Mouse (Mus musculus): ENCODE measurements around the gene Ppp1r14a. TPM values are rescaled to one million over a fixed set of nuclear protein-coding genes. Genes with fewer than 3 reads are reported as not detected.

Gene Ppp1r14a
- 5.8 and 7.5 TPM in 2 replicates for polyA plus RNA-seq (2015; fragmentation: Nextera tagmentation; extraction: Ambion mirVana)

DNA sequence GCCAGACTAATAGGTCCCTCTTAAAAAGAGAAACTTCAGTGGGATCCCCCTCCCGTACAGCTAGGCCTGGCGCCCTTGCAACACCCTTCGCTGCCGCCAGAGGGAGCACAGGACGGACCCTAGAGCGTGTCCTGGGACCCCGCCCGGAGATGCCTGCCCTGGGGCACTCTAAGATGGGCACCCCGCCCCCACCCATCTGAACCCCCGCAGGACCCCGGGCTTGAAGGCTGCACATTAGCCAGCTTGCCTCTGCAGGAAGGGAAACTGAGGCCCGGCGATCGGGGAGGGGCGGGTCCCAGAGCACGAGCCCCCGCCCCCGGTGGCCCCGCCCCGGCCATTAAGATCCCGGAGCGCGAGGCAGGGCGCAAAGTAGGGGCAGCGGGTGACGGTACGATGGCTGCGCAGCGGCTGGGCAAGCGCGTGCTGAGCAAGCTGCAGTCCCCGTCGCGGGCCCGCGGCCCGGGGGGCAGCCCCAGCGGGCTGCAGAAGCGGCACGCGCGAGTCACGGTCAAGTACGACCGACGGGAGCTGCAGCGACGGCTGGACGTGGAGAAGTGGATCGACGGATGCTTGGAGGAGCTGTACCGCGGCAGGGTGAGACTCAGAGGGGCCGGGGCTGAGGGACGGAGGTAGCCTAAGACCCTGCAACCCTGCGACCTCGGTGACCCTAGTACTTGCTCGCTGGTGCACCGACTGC is at the start of gene Ppp1r14a:
Ppp1r14a (plus strand) TSS at position 367 of the 697 bp plus-strand sequence.
- under 1% methylated on average over 58 of the region's 59 CpGs for WGBS
- Histone ChIP-seq H3K27me3 (peaks cover 13% of the 10 kb centered on the region; the same call in 1 of the 2 replicates), H3K36me3 (no peaks in the 10 kb centered on the region), H3K4me2 (replicated peaks) (peak within 1 kb of the TSS; percentile 87), H3K4me3 (peak within 1 kb of the TSS; percentile 63), H3K4me1 (peaks cover 42% of the 10 kb centered on the region), H3K9ac (peak within 1 kb of the TSS; percentile 67), H3K27ac (no peak within 1 kb of the TSS), H3K9me3 (no peaks in the 10 kb centered on the region)
- ATAC-seq (ENCODE audit: low FRiP score, low read depth) = peak; percentile 55

DNA sequence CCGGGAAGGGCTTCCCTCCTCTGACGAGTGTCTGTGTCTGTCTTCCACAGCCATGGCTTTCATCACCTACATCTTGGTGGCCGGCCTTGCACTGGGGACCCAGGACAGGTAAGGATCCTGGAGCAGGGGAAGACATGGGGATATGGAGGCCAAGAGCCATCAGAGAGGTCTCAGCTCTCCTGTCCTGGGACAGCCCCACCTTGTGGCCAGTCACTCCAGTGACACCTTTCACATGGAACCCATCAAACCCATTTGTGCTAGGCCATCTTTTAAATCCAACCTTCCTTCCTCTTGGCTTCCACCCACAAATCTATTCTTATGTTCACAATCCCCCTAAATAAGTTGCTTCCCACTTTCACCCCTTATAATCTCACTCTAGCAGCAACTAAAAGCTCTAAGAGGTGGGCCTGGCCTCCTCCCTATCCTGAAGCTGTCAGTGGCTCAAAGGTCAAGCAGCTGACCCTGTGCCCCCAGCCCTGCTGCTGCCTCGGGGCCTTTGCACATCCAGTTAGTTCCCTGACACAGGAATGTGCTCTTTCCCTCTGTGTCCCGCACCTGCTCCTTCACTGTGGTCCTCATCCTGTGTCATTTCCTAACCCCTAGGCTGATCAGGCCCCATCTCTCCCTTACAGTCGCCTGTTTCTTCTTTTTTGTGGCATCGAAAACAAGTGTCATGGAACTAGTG is 44.2 kb upstream of the Ppp1r14a start:
- H3K4me2 ChIP-seq (replicated peaks) = no peak overlapping the region
- H3K4me1 ChIP-seq = peaks cover 20% of the 10 kb centered on the region
- H3K36me3 ChIP-seq = peaks cover 43% of the 10 kb centered on the region
- peaks cover 22% of the 10 kb centered on the region for H3K27me3 ChIP-seq
- 85% methylated on average over 7 of the region's 7 CpGs for WGBS
- H3K27ac ChIP-seq = no peak overlapping the region
- no peak overlapping the region for H3K4me3 ChIP-seq
- ATAC-seq (ENCODE audit: low FRiP score, low read depth) = no peak
- no peak overlapping the region for H3K9ac ChIP-seq
- H3K9me3 ChIP-seq = no peaks in the 10 kb centered on the region

DNA sequence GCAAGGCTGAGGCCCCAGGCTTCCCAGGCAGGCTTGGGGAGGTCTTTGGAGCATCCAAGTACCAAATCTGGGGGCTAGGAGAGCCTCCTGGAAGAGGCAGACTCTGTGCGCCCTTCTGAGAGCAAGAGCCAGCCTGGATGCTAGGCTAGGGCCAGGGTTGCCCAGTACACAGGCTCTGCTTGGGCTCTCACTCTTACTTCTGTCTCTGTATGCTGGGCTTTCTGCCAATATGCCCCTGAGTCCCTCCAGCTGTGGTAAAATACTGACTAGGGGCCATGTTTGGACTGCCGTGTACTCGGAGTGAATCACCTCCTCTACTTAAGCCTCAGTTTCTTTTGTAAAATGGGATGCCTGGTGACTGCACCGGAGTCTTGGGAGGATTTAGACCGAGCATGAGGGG is 43.1 kb upstream of the Ppp1r14a start:
- ATAC-seq (ENCODE audit: low FRiP score, low read depth) = no peak

DNA sequence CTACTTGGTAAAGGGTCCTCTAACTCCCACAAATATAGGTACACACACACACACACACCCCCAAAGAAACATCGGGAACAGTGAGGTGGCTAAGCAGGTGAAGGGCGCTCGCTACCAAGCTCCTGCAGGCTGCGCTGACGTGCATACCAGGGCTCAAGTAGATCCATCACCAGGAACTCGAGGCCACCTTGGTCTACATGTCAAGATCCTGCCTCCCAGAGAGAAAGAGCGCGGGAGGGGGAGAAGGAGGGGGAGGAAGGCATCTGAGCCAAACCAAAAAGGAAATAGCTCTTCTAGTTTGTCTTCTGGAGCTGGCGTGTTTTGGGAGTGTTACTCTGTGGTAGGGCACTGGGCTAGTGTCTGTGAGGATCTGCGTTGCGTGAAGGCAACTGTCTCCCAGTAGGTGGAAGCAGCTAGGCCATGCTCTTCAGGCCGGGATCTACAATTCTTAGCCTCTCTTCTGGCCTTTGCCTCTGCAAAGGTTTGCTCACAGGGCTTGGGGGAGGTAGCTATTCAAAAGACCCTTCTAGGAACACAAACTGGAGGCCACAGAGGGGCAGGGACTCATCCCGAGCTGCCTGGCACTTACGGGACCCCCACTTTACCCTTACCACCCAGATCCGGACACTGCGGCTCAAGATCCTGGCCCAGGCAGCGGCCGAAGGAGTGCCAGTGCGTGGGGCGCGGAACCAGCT is 42.3 kb upstream of the Ppp1r14a start:
- Histone ChIP-seq H3K27ac (no peak overlapping the region), H3K9me3 (no peaks in the 10 kb centered on the region), H3K4me2 (replicated peaks) (no peak overlapping the region; the same call in 1 of the 2 replicates), H3K4me3 (no peak overlapping the region), H3K9ac (0 out of 2 replicates have a peak overlapping the region, but pooled peaks have one; percentile 20), H3K27me3 (peaks cover 22% of the 10 kb centered on the region), H3K4me1 (peaks cover 16% of the 10 kb centered on the region), H3K36me3 (peaks cover 40% of the 10 kb centered on the region)
- no peak for ATAC-seq (ENCODE audit: low FRiP score, low read depth)
- 87% methylated on average over 21 of the region's 21 CpGs for WGBS

More for the DNA sequence above, 43.1 kb upstream of the Ppp1r14a start:
- peaks cover 40% of the 10 kb centered on the region for H3K36me3 ChIP-seq
- H3K9me3 ChIP-seq = no peaks in the 10 kb centered on the region
- no peak overlapping the region for H3K27ac ChIP-seq
- H3K4me3 ChIP-seq = no peak overlapping the region
- peaks cover 16% of the 10 kb centered on the region for H3K4me1 ChIP-seq
- H3K4me2 ChIP-seq (replicated peaks) = no peak overlapping the region
- H3K9ac ChIP-seq = peak overlapping the region; percentile 25; the same call in 1 of the 2 replicates
- 87% methylated on average over 5 of the region's 5 CpGs for WGBS
- H3K27me3 ChIP-seq = peaks cover 22% of the 10 kb centered on the region

DNA sequence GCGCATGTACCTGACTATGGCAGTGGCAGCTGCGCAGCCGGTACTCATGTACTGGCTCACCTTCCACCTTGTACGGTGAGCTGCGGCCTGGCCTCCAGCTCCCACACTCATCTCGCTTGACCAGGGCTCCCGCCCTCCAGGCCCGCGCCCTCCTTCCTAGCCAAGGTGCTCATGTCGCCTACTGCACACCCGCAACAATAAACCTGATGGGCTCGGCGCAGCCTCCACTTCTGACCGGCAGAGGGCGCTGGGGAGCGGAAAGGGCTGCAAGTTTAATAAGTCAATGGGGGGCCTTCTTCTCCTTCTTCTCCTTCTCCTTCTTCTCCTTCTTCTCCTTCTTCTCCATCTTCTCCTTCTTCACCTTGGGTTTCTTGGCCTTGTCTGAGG is 41.8 kb upstream of the Ppp1r14a start:
- 29% methylated on average over 16 of the region's 16 CpGs for WGBS
- peaks cover 22% of the 10 kb centered on the region for H3K27me3 ChIP-seq
- H3K4me2 ChIP-seq (replicated peaks) = peak overlapping the region; percentile 58
- H3K9me3 ChIP-seq = no peaks in the 10 kb centered on the region
- no peak for ATAC-seq (ENCODE audit: low FRiP score, low read depth)
- H3K4me3 ChIP-seq = peak overlapping the region; percentile 29
- 0 out of 2 replicates have a peak overlapping the region, but pooled peaks have one; percentile 20 for H3K9ac ChIP-seq
- no peak overlapping the region for H3K27ac ChIP-seq
- H3K36me3 ChIP-seq = peaks cover 40% of the 10 kb centered on the region
- peaks cover 16% of the 10 kb centered on the region for H3K4me1 ChIP-seq

DNA sequence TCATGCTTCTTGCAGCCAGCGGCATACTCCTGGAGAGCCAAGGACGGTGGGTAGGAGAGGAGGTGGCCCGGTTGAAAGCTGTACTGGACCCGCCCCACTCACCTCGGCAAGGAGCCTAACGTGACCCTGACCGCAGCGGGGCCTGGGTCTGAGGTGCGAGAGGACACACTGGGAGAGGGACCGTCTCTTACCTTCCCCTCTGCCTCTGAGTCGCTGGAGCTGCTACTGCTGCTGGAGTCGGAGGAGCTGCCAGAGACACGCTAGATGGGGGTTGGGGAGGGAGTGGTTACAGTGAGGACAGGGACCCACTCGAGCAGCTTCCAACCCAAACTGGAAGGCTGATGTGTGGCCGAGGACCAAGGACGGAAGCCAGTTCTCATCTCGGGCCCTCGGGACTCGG is 41.4 kb upstream of the Ppp1r14a start:
- no peaks in the 10 kb centered on the region for H3K9me3 ChIP-seq
- H3K9ac ChIP-seq = peak overlapping the region; percentile 45
- H3K4me2 ChIP-seq (replicated peaks) = peak overlapping the region; percentile 58
- peaks cover 16% of the 10 kb centered on the region for H3K4me1 ChIP-seq
- WGBS = 14% methylated on average over 19 of the region's 19 CpGs
- peaks cover 22% of the 10 kb centered on the region for H3K27me3 ChIP-seq
- H3K27ac ChIP-seq = no peak overlapping the region
- ATAC-seq (ENCODE audit: low FRiP score, low read depth) = no peak
- H3K4me3 ChIP-seq = peak overlapping the region; percentile 29
- peaks cover 40% of the 10 kb centered on the region for H3K36me3 ChIP-seq

DNA sequence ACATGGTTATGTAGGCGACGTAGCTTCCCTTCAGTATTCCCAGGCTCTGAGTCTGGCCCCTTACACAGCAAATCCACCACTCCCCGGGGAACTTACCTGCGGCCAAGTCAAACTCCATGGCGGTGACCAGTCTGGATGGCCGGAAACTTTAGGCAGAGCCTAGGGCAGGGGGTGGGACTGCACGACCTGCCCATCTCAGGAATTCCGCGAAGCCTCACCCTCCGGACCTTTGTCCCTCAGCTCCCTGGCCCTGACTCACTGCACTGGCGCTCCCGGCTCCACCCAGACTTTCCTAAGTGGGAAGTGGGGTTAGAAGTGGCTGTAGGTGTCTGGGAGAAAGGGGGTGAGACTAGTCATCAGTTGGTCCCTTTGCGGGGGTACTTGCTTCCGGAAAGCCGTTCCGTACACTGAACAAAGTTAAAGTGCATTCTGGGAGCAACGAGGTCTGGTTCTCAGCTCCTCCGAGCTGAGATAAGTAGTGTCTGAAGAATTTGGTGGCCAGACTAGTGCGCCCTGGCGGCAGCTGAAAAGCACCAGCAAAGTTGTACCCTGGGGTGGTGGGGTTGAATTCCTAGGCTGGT is 40.8 kb upstream of the Ppp1r14a start, which contains the start of gene 2200002D01Rik:
2200002D01Rik (minus strand) TSS at position 206 of the 581 bp plus-strand sequence.
- H3K36me3 ChIP-seq = peaks cover 40% of the 10 kb centered on the region
- H3K4me2 ChIP-seq (replicated peaks) = peak within 1 kb of the TSS; percentile 58
- no peaks in the 10 kb centered on the region for H3K9me3 ChIP-seq
- H3K4me1 ChIP-seq = peaks cover 17% of the 10 kb centered on the region
- peak; percentile 20; the same call in 1 of the 2 replicates for ATAC-seq (ENCODE audit: low FRiP score, low read depth)
- no peak within 1 kb of the TSS for H3K27ac ChIP-seq
- peak within 1 kb of the TSS; percentile 29 for H3K4me3 ChIP-seq
- peak within 1 kb of the TSS; percentile 45 for H3K9ac ChIP-seq
- 16% methylated on average over 20 of the region's 20 CpGs for WGBS
- H3K27me3 ChIP-seq = peaks cover 22% of the 10 kb centered on the region

DNA sequence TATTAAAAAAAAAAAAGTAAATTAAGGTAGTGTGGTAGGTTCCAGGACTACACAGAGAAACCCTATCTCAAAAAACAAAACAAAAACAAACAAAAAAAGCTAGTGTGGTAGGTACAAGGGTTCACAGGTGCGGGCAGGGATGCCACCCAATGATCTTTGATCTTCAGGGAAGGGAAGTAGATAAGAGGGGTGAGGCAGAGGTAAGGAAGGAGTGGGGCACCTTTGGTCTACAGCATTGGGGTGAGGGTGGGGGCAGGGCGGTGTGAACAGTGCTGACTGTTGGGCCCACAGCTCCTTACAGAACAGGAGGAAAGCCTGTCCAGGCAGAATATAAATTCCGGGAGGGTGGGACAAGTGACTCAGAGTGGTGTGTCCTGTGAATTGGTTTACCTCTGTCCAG is 37.9 kb upstream of the Ppp1r14a start:
- H3K4me2 ChIP-seq (replicated peaks) = no peak overlapping the region
- peaks cover 23% of the 10 kb centered on the region for H3K4me1 ChIP-seq
- H3K36me3 ChIP-seq = peaks cover 25% of the 10 kb centered on the region
- H3K27me3 ChIP-seq = peaks cover 22% of the 10 kb centered on the region
- H3K9ac ChIP-seq = no peak overlapping the region
- H3K9me3 ChIP-seq = no peaks in the 10 kb centered on the region
- no peak for ATAC-seq (ENCODE audit: low FRiP score, low read depth)
- WGBS = 74% methylated on average over 3 of the region's 3 CpGs
- no peak overlapping the region for H3K27ac ChIP-seq
- no peak overlapping the region for H3K4me3 ChIP-seq

DNA sequence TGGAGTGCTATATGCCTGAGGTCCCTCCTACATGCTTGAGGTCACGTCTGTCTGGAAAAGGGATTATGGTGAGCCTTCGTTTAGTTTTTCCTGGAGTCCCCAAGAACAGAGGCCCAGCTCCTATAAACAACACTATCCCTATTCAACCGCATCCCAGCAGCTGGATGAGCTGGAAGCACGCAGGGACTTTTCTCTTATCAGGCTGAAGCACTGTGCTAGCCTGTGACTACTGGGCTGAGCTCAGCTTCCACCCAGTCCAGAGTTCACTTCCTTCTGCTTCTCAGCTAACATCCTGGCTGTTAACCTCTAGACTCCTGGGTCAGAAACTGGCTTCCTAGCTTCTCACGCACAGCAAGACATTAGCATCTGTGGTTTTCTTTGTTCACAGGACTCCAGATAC is 35.3 kb upstream of the Ppp1r14a start:
- Histone ChIP-seq H3K4me1 (peaks cover 7% of the 10 kb centered on the region; the same call in 1 of the 2 replicates), H3K4me2 (replicated peaks) (no peak overlapping the region), H3K9ac (peak overlapping the region; percentile 31; the same call in 1 of the 2 replicates), H3K9me3 (no peaks in the 10 kb centered on the region), H3K27ac (no peak overlapping the region), H3K36me3 (peaks cover 18% of the 10 kb centered on the region), H3K4me3 (no peak overlapping the region), H3K27me3 (peaks cover 3% of the 10 kb centered on the region; the same call in 1 of the 2 replicates)
- 44% methylated on average over 5 of the region's 5 CpGs for WGBS
- ATAC-seq (ENCODE audit: low FRiP score, low read depth) = no peak

DNA sequence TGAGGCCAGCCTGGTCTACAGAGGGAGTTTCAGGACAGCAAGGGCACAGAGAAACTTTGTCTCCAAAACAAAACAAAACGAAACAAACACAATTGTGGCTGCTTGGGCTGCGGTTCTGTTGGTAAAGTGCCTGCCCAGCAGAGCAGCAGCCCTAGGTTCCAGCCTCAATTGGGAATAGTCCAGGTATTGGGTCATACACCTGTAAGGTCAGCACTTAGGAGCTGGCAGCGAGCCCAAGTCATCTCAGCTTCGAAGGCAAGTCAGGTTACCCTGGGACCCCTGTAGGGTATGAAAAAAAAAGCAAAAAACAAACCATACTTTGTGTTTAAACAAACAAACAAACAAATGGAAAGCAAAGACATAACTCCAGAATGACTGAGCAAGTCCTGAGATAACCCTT is 33.2 kb upstream of the Ppp1r14a start:
- Histone ChIP-seq H3K4me1 (peaks cover 21% of the 10 kb centered on the region), H3K27me3 (no peaks in the 10 kb centered on the region), H3K9me3 (no peaks in the 10 kb centered on the region), H3K4me3 (no peak overlapping the region), H3K9ac (no peak overlapping the region), H3K27ac (no peak overlapping the region), H3K36me3 (peaks cover 21% of the 10 kb centered on the region), H3K4me2 (replicated peaks) (no peak overlapping the region)
- no peak for ATAC-seq (ENCODE audit: low FRiP score, low read depth)
- WGBS = 85% methylated on average over 4 of the region's 4 CpGs

DNA sequence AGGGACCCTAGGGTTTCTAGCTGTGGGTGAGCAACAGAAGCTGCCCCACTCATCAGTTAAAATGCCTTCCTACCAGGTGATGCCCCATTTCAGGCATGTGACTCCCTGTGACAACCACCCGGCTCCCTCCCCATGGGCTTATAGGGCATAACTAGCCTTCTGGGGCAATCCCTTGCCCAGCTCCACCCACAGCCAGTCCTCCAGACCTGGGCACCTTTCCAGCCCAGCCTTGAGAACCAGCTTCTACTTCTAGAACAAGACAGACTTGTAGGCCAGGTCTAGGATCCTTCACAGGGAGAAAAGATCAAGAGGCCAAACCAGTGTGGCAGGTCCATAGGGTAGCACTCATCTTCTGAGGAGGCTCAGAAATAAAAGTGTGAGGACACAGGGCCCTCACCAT is 31.7 kb upstream of the Ppp1r14a start:
- H3K27me3 ChIP-seq = no peaks in the 10 kb centered on the region
- no peak for ATAC-seq (ENCODE audit: low FRiP score, low read depth)
- peaks cover 21% of the 10 kb centered on the region for H3K36me3 ChIP-seq
- peaks cover 27% of the 10 kb centered on the region for H3K4me1 ChIP-seq
- H3K4me3 ChIP-seq = no peak overlapping the region
- 79% methylated on average over 1 of the region's 1 CpGs for WGBS
- no peak overlapping the region for H3K4me2 ChIP-seq (replicated peaks)
- H3K9me3 ChIP-seq = no peaks in the 10 kb centered on the region
- no peak overlapping the region for H3K9ac ChIP-seq
- no peak overlapping the region for H3K27ac ChIP-seq
